Mouse (Mus musculus) neural tube, embryonic 11.5 days (tissue): ENCODE measurements at regions not wholly inside any gene's neighbourhood (a gene's known extent, or its start where the extent isn't known, plus 50 kb on each side); places are given as distances from the start of the nearest gene placed in this dataset.
A peak's percentile ranks its signal among the peaks of the same experiment; 100 is the strongest.

Experiments used
- ATAC-seq: fragments of 200-750 bp; cut with Nextera tagmentation; 2 replicates; pipeline ENCODE4 v1.8.0; 2017; ENCODE audit warnings: moderate number of reproducible peaks, mild to moderate bottlenecking, moderate TSS enrichment, moderate library complexity; ENCODE audit not compliant: insufficient read depth, low FRiP score, low TSS enrichment
- DNase-seq: peaks from one replicate; pipeline ENCODE4 v3.0.0-alpha.2; 2015; ENCODE audit warnings: low spot score
- H3K27ac ChIP-seq: fragments of 300-500 bp; sonication (generic); 2 replicates; pipeline ENCODE4 v1.5.1; 2014; ENCODE audit warnings: low read depth, mild to moderate bottlenecking, low read length
- H3K27me3 ChIP-seq: fragments of 300-500 bp; sonication (generic); 2 replicates; pipeline ENCODE4 v1.6.1; 2014; ENCODE audit warnings: mild to moderate bottlenecking, low read length, mixed read lengths; ENCODE audit not compliant: control insufficient read depth, insufficient read depth
- H3K36me3 ChIP-seq: fragments of 300-500 bp; sonication (generic); 2 replicates; pipeline ENCODE4 v1.6.1; 2014; ENCODE audit warnings: mild to moderate bottlenecking, low read length, moderate library complexity, mixed read lengths; ENCODE audit not compliant: control insufficient read depth, insufficient read depth
- H3K4me1 ChIP-seq: fragments of 300-500 bp; sonication (generic); 2 replicates; pipeline ENCODE4 v1.6.1; 2014; ENCODE audit warnings: low read length, mixed read lengths; ENCODE audit not compliant: control insufficient read depth, insufficient read depth
- H3K4me2 ChIP-seq: fragments of 300-500 bp; sonication (generic); 2 replicates; pipeline ENCODE4 v1.6.1; 2014; ENCODE audit warnings: low read depth, mild to moderate bottlenecking, moderate library complexity
- H3K4me3 ChIP-seq: fragments of 300-500 bp; sonication (generic); 2 replicates; pipeline ENCODE4 v1.5.1; 2014; ENCODE audit warnings: low read depth, low read length
- H3K9ac ChIP-seq: fragments of 300-500 bp; sonication (generic); 2 replicates; pipeline ENCODE4 v1.6.1; 2014; ENCODE audit warnings: mild to moderate bottlenecking, low read length
- H3K9me3 ChIP-seq: fragments of 300-500 bp; sonication (generic); 2 replicates; pipeline ENCODE4 v1.6.1; 2016; ENCODE audit warnings: low read length; ENCODE audit not compliant: control insufficient read depth
- WGBS: fragments of 180-500 bp; shearing (Covaris S2); extraction: QIAGEN DNeasy Blood & Tissue Kit; methylation state at CpG from one replicate; pipeline ENCODE4 v1.1.7; 2014; 5-methylcytosine and 5-hydroxymethylcytosine counted together

GRCm38 (mm10) chr6:145310601-145311000, 60.6 kb upstream of the Kras start:
- H3K4me1 ChIP-seq, result no peaks in the 10 kb centered on the region
- DNase-seq, result no peak
- 59% methylated on average over 6 of the region's 6 CpGs for WGBS
- no peak overlapping the region for H3K27ac ChIP-seq
- no peak for ATAC-seq
- no peak overlapping the region for H3K4me3 ChIP-seq
- no peaks in the 10 kb centered on the region for H3K9me3 ChIP-seq
- no peaks in the 10 kb centered on the region for H3K36me3 ChIP-seq
- H3K9ac ChIP-seq, result no peak overlapping the region
- no peak overlapping the region for H3K4me2 ChIP-seq
- no peaks in the 10 kb centered on the region for H3K27me3 ChIP-seq

GRCm38 (mm10) chr6:145309025-145309424, 59.0 kb upstream of the Kras start:
- H3K4me1 ChIP-seq, result no peaks in the 10 kb centered on the region
- no peaks in the 10 kb centered on the region for H3K36me3 ChIP-seq
- WGBS, result 90% methylated on average over 3 of the region's 3 CpGs
- H3K27me3 ChIP-seq, result no peaks in the 10 kb centered on the region
- no peaks in the 10 kb centered on the region for H3K9me3 ChIP-seq
- ATAC-seq (no peak), DNase-seq (no peak)
- H3K9ac ChIP-seq, result no peak overlapping the region
- H3K27ac ChIP-seq, result no peak overlapping the region
- H3K4me3 ChIP-seq, result no peak overlapping the region
- H3K4me2 ChIP-seq, result no peak overlapping the region

GRCm38 (mm10) chr6:145307237-145307636, 57.2 kb upstream of the Kras start:
- Histone ChIP-seq H3K36me3 (no peaks in the 10 kb centered on the region), H3K4me3 (no peak overlapping the region), H3K9ac (no peak overlapping the region), H3K27ac (no peak overlapping the region), H3K27me3 (no peaks in the 10 kb centered on the region), H3K4me1 (peaks cover 3% of the 10 kb centered on the region; the same call in 1 of the 2 replicates), H3K9me3 (no peaks in the 10 kb centered on the region), H3K4me2 (no peak overlapping the region)
- 90% methylated on average over 8 of the region's 8 CpGs for WGBS
- ATAC-seq, result no peak
- no peak for DNase-seq

GRCm38 (mm10) chr6:145306331-145307124, 56.5 kb upstream of the Kras start:
- peaks cover 3% of the 10 kb centered on the region; the same call in 1 of the 2 replicates for H3K4me1 ChIP-seq
- 87% methylated on average over 18 of the region's 18 CpGs for WGBS
- no peak overlapping the region for H3K4me2 ChIP-seq
- H3K9me3 ChIP-seq, result no peaks in the 10 kb centered on the region
- no peaks in the 10 kb centered on the region for H3K36me3 ChIP-seq
- no peak overlapping the region for H3K4me3 ChIP-seq
- ATAC-seq (no peak), DNase-seq (no peak)
- H3K27me3 ChIP-seq, result no peaks in the 10 kb centered on the region
- H3K9ac ChIP-seq, result no peak overlapping the region
- no peak overlapping the region for H3K27ac ChIP-seq

- Histone ChIP-seq H3K9ac (no peak overlapping the region), H3K27ac (no peak overlapping the region), H3K9me3 (no peaks in the 10 kb centered on the region), H3K4me3 (no peak overlapping the region), H3K36me3 (no peaks in the 10 kb centered on the region), H3K4me1 (peaks cover 3% of the 10 kb centered on the region; the same call in 1 of the 2 replicates), H3K4me2 (no peak overlapping the region), H3K27me3 (no peaks in the 10 kb centered on the region)
- ATAC-seq (no peak), DNase-seq (no peak)
- 93% methylated on average over 5 of the region's 5 CpGs for WGBS
These were observed 55.6 kb upstream of the Kras start for GRCm38 (mm10) chr6:145305669-145306068.

- peak; percentile 53 for DNase-seq
- Histone ChIP-seq H3K9me3 (no peaks in the 10 kb centered on the region), H3K9ac (peak overlapping the region; percentile 24; the same call in 1 of the 2 replicates), H3K4me2 (peak overlapping the region; percentile 13), H3K4me3 (no peak overlapping the region), H3K27me3 (no peaks in the 10 kb centered on the region), H3K36me3 (no peaks in the 10 kb centered on the region), H3K4me1 (peaks cover 3% of the 10 kb centered on the region; the same call in 1 of the 2 replicates), H3K27ac (no peak overlapping the region)
- 16% methylated on average over 18 of the region's 18 CpGs for WGBS
- peak; percentile 27; the same call in 1 of the 2 replicates for ATAC-seq
These were observed 53.6 kb upstream of the Kras start for GRCm38 (mm10) chr6:145303641-145304070.

GRCm38 (mm10) chr6:145302907-145303640, 53.0 kb upstream of the Kras start:
- Histone ChIP-seq H3K4me2 (peak overlapping the region; percentile 13), H3K27ac (no peak overlapping the region), H3K4me3 (no peak overlapping the region), H3K4me1 (peaks cover 3% of the 10 kb centered on the region; the same call in 1 of the 2 replicates), H3K27me3 (no peaks in the 10 kb centered on the region), H3K9ac (0 out of 2 replicates have a peak overlapping the region, but pooled peaks have one; percentile 24), H3K36me3 (no peaks in the 10 kb centered on the region), H3K9me3 (no peaks in the 10 kb centered on the region)
- 59% methylated on average over 22 of the region's 22 CpGs for WGBS
- DNase-seq (no peak), ATAC-seq (no peak)

- Histone ChIP-seq H3K4me1 (peaks cover 3% of the 10 kb centered on the region; the same call in 1 of the 2 replicates), H3K9ac (no peak overlapping the region), H3K27ac (no peak overlapping the region), H3K4me2 (no peak overlapping the region), H3K36me3 (no peaks in the 10 kb centered on the region), H3K27me3 (no peaks in the 10 kb centered on the region), H3K9me3 (no peaks in the 10 kb centered on the region), H3K4me3 (no peak overlapping the region)
- ATAC-seq (no peak), DNase-seq (no peak)
- 92% methylated on average over 10 of the region's 10 CpGs for whole genome bisulfite sequencing
These were observed 52.1 kb upstream of the Kras start for GRCm38 (mm10) chr6:145302105-145302504.
